Mouse (Mus musculus): ENCODE data around the gene Csnk1d. TPM values are rescaled to one million over a fixed set of nuclear protein-coding genes. Genes with fewer than 3 reads are reported as not detected.

The Csnk1d gene
- polyA plus RNA-seq, 1 experiment from 2014 or later, result 173 TPM

DNA sequence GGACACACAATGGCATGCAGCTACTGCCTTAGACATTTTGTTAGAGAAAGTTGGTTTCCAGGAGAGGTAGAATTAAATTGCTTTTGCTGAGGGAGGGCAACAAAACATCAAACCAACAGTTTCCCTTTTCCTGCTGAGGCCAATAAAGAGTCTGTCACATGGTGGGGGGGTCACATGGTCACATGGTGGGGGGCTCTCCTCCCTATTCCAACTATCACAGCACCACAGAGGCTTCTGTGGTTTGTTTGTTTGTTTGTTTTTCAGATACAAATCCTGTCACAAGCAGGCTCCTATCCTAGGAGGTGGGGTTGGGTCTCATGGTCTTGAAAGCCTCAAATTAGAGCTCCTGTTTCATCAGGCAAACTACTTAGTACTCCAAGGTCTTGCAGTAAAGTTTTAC lies 8.7 kb downstream of the Csnk1d start:
- H3K36me3 ChIP-seq (replicated peaks), result peaks cover 45% of the 10 kb centered on the region
- H3K4me3 ChIP-seq, result no peak overlapping the region
- ATAC-seq (replicated peaks), result no peak
- peaks cover 4% of the 10 kb centered on the region for H3K4me1 ChIP-seq
- no peak overlapping the region for H3K9ac ChIP-seq
- H3K27me3 ChIP-seq (replicated peaks), result no peaks in the 10 kb centered on the region
- no peak overlapping the region for H3K4me2 ChIP-seq
- H3K9me3 ChIP-seq, result no peaks in the 10 kb centered on the region
- no peak overlapping the region for H3K27ac ChIP-seq

DNA sequence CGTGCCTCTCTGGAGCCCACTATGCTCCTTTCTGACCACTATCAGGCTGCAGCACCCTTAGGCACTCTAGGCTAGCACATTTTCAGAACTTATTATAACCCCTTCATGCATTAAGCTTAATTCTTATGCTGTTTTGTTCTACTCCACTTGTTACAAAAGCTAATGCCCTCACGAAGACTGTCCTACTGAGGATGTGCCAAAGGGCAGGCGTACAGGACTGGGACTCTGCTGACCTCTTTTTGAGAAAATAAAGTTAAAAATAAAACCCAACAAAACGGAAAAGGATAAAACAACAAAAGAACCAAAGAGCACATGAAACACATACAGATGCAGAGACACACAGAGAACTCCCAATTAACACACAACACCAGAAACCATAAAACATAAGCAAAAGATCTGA lies 9.5 kb downstream of the Csnk1d start:
- H3K9me3 ChIP-seq, result no peaks in the 10 kb centered on the region
- H3K9ac ChIP-seq, result no peak overlapping the region
- 84% methylated on average over 4 of the region's 4 CpGs for WGBS
- peaks cover 45% of the 10 kb centered on the region for H3K36me3 ChIP-seq (replicated peaks)
- no peak overlapping the region for H3K4me3 ChIP-seq
- no peaks in the 10 kb centered on the region for H3K27me3 ChIP-seq (replicated peaks)
- no peak overlapping the region for H3K4me2 ChIP-seq
- no peaks in the 10 kb centered on the region for H3K4me1 ChIP-seq
- no peak overlapping the region for H3K27ac ChIP-seq
- no peak for ATAC-seq (replicated peaks)

DNA sequence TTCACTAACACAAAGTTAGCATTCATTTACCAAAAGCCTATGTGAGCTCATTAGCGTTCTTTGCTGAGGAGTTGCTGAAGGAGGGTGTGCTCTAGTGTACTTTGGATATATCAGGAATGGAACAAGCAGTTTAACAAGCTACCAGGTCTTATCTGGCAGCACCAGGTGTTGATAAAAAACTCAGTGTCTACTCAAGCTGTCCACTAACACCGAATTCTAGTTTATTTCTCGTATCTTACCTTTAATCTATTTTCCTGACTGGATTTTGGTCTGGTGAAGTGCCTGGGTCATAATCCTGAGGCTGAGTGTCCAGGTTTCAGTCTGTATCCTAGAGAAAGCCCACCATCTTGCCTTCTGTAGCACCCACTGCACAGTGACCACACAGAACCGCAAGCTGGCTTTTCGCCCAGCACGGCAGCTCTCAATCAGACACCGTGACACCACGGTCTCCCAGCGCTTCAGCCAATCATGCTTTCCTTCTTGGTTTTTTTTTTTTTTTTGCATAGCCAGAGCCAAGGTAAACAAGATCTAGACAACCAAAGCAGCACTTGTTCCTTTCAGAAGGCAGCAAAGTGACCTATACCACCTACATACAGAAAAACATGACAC lies 10.6 kb downstream of the Csnk1d start:
- Histone ChIP-seq H3K9me3 (no peaks in the 10 kb centered on the region), H3K4me1 (no peaks in the 10 kb centered on the region), H3K4me3 (no peak overlapping the region), H3K36me3 (replicated peaks) (peaks cover 48% of the 10 kb centered on the region), H3K9ac (no peak overlapping the region), H3K27ac (no peak overlapping the region), H3K4me2 (no peak overlapping the region), H3K27me3 (replicated peaks) (no peaks in the 10 kb centered on the region)
- WGBS, result 91% methylated on average over 9 of the region's 9 CpGs
- no peak for ATAC-seq (replicated peaks)

DNA sequence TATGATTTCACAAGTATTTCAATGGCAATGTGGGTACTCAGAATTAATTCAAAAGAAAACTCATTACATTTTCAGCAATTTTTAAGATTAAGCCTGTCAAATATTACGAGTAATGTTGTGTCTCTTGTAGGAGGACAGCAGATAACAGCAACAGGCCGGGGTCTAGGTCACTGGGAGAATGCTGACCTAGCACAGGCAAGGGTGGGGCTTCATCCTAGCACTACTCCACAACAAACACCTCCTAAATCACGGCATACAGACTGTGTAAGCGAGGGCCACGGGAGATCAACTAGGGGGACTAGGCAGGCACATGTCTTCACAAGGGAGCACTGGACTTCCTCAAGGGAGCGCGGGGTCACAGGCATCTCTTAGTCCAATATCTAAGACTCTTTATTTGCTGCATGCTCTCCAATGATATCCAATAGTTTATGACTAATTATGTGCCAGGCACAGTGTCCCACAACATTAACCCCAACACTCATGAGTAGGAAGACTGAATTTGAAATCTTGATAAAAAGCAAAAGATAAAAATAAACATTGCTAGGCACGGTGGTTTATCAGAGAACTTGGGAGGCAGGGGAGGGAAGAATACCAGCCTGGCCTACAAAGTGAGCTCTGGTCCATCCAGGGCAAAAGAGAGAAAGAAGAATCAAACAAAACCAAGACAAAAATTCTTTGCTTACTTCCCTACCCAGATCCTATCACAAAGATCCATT lies 11.3 kb downstream of the Csnk1d start:
- Histone ChIP-seq H3K4me2 (no peak overlapping the region), H3K9me3 (no peaks in the 10 kb centered on the region), H3K27ac (no peak overlapping the region), H3K36me3 (replicated peaks) (peaks cover 51% of the 10 kb centered on the region), H3K27me3 (replicated peaks) (no peaks in the 10 kb centered on the region), H3K9ac (no peak overlapping the region), H3K4me3 (no peak overlapping the region), H3K4me1 (no peaks in the 10 kb centered on the region)
- 92% methylated on average over 8 of the region's 8 CpGs for WGBS
- no peak for ATAC-seq (replicated peaks)

DNA sequence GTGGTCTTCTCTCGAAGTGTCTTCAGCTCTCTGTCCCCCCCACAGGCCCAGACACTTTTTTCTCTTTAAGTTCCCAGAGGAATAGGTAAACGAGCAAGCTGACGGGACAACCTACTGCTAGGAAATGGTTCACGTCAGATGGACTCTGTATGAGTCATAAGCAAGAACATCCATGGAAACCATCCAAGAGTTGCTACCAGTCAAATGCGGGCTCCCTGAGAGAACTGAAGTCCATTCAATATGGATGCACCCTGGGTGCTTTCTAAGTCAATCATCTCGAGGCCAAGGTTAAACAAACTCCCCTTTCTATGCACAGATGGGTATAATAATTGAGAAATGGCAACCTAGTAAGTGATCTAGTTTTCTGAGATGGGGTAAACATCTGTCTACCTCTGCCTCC lies 17.8 kb downstream of the Csnk1d start:
- WGBS, result 88% methylated on average over 6 of the region's 6 CpGs
- Histone ChIP-seq H3K4me1 (no peaks in the 10 kb centered on the region), H3K9me3 (no peaks in the 10 kb centered on the region), H3K9ac (no peak overlapping the region), H3K4me3 (no peak overlapping the region), H3K27me3 (replicated peaks) (no peaks in the 10 kb centered on the region), H3K4me2 (no peak overlapping the region), H3K27ac (no peak overlapping the region), H3K36me3 (replicated peaks) (peaks cover 56% of the 10 kb centered on the region)
- no peak for ATAC-seq (replicated peaks)

DNA sequence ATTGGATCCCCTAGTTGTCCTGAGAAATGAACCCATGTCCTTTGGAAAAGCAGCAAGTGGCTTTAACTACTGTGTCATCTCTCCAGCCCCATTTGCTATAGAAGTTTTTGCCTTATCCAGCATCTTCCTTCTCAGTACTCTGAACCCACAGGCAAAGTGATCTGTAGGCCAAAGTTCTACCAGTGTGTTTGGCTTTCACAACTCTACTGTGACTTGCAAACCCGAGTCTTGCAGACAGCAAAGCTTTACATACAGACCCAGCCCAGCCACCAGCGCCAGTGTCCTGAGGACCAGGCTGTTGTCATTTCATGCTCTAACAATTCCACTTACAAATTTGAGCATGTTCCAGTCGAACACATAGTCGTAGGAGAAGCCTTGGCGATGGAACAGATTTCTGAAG lies 19.9 kb downstream of the Csnk1d start:
- 91% methylated on average over 5 of the region's 5 CpGs for WGBS
- no peak overlapping the region for H3K9ac ChIP-seq
- H3K27me3 ChIP-seq (replicated peaks), result no peaks in the 10 kb centered on the region
- H3K4me2 ChIP-seq, result no peak overlapping the region
- no peak overlapping the region for H3K27ac ChIP-seq
- ATAC-seq (replicated peaks), result no peak
- H3K4me3 ChIP-seq, result no peak overlapping the region
- H3K4me1 ChIP-seq, result no peaks in the 10 kb centered on the region
- H3K9me3 ChIP-seq, result no peaks in the 10 kb centered on the region
- peaks cover 74% of the 10 kb centered on the region for H3K36me3 ChIP-seq (replicated peaks)

DNA sequence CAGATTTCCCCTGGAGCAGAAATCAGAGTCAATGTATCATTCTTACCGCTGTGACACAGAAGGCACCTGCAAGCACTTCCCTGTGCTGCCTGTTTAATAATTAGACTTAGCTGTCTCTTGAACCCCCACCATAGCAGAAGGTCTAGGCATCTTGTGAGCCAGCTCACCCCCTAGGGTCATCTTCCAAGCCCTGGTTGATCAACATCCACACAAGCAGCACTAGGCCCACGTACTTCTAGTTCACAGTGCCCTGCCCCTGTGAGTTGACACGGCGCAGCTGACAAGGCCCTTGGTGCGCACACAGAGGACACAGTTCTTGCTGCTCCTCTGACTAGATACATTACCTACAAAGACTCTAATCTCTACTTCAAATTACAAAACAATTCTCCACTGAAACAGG lies 21.4 kb downstream of the Csnk1d start:
- ATAC-seq (replicated peaks), result no peak
- no peak overlapping the region for H3K4me2 ChIP-seq
- WGBS, result 97% methylated on average over 5 of the region's 5 CpGs
- no peak overlapping the region for H3K27ac ChIP-seq
- no peaks in the 10 kb centered on the region for H3K27me3 ChIP-seq (replicated peaks)
- no peaks in the 10 kb centered on the region for H3K4me1 ChIP-seq
- H3K4me3 ChIP-seq, result no peak overlapping the region
- H3K36me3 ChIP-seq (replicated peaks), result peaks cover 82% of the 10 kb centered on the region
- no peaks in the 10 kb centered on the region for H3K9me3 ChIP-seq
- H3K9ac ChIP-seq, result no peak overlapping the region

DNA sequence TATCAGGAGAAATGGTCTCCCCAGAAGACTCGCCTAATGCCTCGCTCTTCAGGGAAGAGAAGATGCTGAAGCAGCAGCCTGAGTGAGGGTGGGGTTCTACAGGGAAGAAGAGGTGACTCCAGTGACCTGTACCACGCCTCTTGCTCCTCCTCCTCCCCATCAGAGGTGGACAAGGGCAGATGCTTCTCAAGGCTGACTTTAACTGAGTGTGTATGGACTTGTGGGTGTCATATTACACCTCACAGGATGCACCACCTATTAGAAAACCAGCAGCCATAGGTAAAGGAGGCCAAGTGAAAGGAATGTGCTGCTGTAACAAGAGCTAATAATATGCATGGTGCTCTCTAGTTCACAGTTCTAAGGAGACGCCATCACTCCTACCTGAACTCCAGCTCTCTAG lies 25.5 kb downstream of the Csnk1d start:
- Histone ChIP-seq H3K9ac (no peak overlapping the region), H3K4me3 (no peak overlapping the region), H3K27ac (no peak overlapping the region), H3K4me2 (no peak overlapping the region), H3K27me3 (replicated peaks) (no peaks in the 10 kb centered on the region), H3K4me1 (no peaks in the 10 kb centered on the region), H3K36me3 (replicated peaks) (peaks cover 81% of the 10 kb centered on the region), H3K9me3 (no peaks in the 10 kb centered on the region)
- 93% methylated on average over 4 of the region's 4 CpGs for WGBS
- ATAC-seq (replicated peaks), result no peak

DNA sequence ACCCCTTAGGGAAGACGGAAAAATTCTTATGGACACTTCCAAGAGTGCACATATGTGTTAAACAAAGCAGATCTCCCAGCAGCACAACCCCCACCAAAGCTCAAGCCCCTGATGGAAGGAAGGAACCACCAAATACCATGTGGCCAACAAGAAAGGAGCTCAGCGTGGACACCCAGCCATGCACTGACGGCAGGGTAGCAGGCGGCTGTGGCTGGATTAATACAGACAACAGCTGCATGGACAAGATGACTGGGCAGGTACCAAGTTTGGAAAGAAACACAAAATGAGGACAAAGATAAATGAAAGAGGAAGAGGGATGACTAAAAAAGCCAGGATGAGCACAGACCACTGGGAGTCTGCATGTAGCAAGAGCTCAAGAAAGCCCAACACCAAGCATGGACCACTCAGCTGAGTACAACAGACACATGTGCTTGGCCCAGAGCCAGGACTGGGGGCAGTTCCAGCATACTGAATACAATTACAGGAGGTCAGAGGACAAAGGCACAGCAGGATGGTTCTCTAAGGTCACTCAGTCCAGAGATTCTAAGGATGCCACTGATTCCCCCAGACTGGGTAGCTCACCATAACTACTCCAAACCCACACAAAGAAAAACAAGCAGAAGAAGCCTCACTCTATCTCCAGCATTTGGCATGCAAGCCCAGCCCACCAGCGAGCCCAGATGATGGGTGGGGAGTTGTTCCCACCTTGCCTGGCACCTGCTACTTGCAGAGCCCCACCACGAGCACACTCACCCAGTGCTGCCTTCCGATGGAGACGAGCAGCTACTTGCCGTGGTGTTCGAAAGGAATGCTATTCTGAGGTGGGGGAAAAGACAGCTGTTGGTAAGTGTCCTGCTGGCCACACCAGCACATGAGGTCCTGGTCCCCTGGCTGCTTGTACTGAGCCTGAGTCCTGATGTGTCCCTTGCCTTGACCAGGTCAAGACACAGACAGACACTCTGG lies 26.7 kb downstream of the Csnk1d start:
- ATAC-seq (replicated peaks), result no peak
- H3K9ac ChIP-seq, result no peak overlapping the region
- H3K9me3 ChIP-seq, result no peaks in the 10 kb centered on the region
- no peaks in the 10 kb centered on the region for H3K4me1 ChIP-seq
- 73% methylated on average over 10 of the region's 10 CpGs for WGBS
- peaks cover 72% of the 10 kb centered on the region for H3K36me3 ChIP-seq (replicated peaks)
- no peaks in the 10 kb centered on the region for H3K27me3 ChIP-seq (replicated peaks)
- H3K4me3 ChIP-seq, result no peak overlapping the region
- no peak overlapping the region for H3K4me2 ChIP-seq
- H3K27ac ChIP-seq, result no peak overlapping the region

DNA sequence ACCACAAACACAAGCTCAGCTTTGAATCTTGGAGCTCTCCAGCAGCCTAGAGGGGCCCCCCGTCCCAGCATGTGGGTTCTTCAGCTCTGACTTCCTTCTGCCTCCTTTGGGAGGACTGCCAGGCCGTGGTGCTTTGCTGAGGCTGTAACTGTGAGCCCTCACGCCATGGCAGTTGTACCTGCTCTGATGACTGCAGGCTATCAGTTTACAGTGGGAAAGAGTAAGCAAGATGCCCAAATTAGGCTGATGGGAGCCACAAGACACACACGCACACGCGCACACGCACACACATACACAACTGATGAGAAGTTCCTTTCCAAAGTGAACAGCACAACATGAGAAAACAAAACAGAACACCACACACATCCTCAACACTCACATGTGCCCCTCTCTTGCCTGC lies 28.2 kb downstream of the Csnk1d start:
- no peak overlapping the region for H3K27ac ChIP-seq
- WGBS, result 90% methylated on average over 7 of the region's 7 CpGs
- no peaks in the 10 kb centered on the region for H3K27me3 ChIP-seq (replicated peaks)
- no peak overlapping the region for H3K4me2 ChIP-seq
- H3K4me1 ChIP-seq, result no peaks in the 10 kb centered on the region
- no peak overlapping the region for H3K4me3 ChIP-seq
- H3K36me3 ChIP-seq (replicated peaks), result peaks cover 59% of the 10 kb centered on the region
- H3K9ac ChIP-seq, result no peak overlapping the region
- ATAC-seq (replicated peaks), result no peak
- no peaks in the 10 kb centered on the region for H3K9me3 ChIP-seq

DNA sequence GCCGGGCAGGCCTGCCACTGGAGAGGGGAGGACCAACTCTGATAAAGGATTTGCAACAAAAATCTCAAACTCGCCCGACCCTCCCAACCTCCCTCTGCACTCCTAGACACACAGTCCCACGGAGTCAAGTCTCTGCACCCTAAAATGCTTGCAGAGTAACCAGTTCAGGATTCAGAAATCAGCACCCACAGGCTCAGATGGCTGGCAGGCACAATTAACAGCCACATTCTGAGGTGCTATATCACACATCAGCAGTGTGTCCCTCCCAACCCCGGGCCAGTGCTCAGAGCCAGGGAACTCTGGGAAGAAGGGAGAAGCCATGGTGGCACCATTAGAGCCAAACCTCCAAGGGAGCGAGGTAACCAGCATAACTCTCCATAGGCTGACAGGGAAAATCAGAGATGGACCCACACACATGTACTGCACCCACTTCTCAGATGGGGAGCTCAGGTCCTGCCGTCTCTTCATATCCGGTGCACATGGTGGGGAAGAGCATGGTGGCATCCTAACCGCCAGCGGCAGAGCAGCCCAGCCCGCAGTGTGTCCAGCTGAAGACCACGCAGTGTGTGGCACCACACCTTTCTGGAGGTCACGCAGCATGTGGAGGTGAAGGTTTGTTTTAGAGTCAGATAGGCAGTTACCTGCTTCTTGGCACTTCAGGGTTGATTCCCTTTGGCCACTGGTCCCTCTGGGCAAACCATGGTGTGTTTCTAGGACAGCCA lies 28.9 kb downstream of the Csnk1d start:
- WGBS, result 92% methylated on average over 13 of the region's 13 CpGs
- no peaks in the 10 kb centered on the region for H3K27me3 ChIP-seq (replicated peaks)
- no peak overlapping the region for H3K4me3 ChIP-seq
- H3K27ac ChIP-seq, result no peak overlapping the region
- no peak for ATAC-seq (replicated peaks)
- no peaks in the 10 kb centered on the region for H3K4me1 ChIP-seq
- no peaks in the 10 kb centered on the region for H3K9me3 ChIP-seq
- H3K4me2 ChIP-seq, result no peak overlapping the region
- peaks cover 56% of the 10 kb centered on the region for H3K36me3 ChIP-seq (replicated peaks)
- no peak overlapping the region for H3K9ac ChIP-seq

DNA sequence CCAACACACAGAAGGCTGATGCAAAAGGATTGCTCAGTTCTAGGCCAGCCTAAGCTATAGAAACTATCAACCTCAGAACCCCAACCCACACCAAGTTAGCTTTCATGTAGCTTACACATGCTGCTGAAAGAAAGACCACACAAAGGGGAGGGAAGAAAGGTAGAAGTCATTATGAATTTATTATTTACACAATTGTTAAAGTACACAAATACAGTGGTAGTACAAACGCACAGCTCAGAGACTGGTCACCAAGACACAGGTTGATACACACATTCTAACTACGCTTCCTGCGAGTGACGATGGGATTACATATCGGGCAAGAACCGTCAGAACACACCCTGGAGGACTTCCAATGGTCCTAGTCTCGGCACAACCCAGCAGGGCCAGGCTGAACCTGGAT lies 29.5 kb downstream of the Csnk1d start:
- Histone ChIP-seq H3K4me1 (no peaks in the 10 kb centered on the region), H3K9me3 (no peaks in the 10 kb centered on the region), H3K36me3 (replicated peaks) (peaks cover 50% of the 10 kb centered on the region), H3K27ac (no peak overlapping the region), H3K4me3 (no peak overlapping the region), H3K4me2 (no peak overlapping the region), H3K9ac (no peak overlapping the region), H3K27me3 (replicated peaks) (no peaks in the 10 kb centered on the region)
- 92% methylated on average over 7 of the region's 7 CpGs for WGBS
- ATAC-seq (replicated peaks), result no peak

Measured in midbrain, embryonic 15.5 days (tissue).